Mouse (Mus musculus) leukemia stem cell, adult 10-12 weeks (primary cell): ENCODE data around the gene Maf. TPM values are rescaled to one million over a fixed set of nuclear protein-coding genes. Genes with fewer than 3 reads are reported as not detected.

Experiments
- polyA plus RNA-seq: library from polyadenylated mRNA; stranded (reverse); fragments of >175 nt; gene quantifications from 2 replicates; pipeline ENCODE4 v1.2.3, GENCODE M21; 2012; ENCODE audit warnings: low replicate concordance

The Maf gene
- 12.7 and 29.4 TPM in 2 replicates for polyA plus RNA-seq

DNA sequence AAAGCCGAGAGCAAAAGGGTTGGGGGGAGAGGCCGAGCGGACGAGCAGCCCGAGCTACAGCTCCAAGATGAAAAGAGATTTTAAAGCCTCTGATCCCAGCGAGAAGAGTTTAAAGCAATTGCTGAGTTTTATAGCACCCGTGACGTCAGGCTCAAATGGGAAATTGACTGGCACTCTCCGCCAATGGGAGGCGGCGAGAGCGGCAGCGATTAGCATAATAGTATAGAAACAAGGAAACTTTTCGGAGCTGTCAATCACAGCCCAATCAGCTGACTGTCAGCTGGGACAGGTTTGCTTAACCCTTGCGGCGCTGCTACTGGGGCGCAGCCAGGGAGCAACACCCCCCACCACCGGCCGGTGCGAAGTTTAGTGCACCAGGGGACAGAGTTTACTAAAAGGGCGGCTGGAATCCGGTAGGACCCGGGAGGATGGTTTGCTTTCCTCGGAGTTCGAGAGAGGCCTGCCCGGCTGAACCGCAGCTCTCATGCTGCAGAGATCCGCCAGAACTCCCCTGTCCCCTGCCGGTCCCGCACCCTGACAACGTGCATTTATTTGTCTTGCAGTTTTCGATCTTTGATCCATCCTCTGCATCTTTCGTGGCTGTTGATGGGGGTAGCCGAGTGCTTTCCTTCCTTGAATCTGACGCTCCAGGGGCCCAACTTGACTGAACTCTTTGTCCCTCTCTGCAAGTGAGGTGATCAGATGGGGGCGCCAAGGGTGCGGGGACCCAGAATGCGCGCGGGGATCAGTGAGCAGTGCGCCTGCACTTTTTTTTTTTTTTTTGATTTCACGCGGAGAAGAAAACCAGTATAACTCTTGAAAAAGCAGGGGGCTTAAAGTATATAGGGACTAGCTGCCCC is at the start of gene Maf:
Gene Maf, minus strand, starts transcription at position 64 of the 860 bp plus-strand sequence.

